Comparison of ENCODE assay signal across 10 mouse cellular contexts in the genomic region with DNA sequence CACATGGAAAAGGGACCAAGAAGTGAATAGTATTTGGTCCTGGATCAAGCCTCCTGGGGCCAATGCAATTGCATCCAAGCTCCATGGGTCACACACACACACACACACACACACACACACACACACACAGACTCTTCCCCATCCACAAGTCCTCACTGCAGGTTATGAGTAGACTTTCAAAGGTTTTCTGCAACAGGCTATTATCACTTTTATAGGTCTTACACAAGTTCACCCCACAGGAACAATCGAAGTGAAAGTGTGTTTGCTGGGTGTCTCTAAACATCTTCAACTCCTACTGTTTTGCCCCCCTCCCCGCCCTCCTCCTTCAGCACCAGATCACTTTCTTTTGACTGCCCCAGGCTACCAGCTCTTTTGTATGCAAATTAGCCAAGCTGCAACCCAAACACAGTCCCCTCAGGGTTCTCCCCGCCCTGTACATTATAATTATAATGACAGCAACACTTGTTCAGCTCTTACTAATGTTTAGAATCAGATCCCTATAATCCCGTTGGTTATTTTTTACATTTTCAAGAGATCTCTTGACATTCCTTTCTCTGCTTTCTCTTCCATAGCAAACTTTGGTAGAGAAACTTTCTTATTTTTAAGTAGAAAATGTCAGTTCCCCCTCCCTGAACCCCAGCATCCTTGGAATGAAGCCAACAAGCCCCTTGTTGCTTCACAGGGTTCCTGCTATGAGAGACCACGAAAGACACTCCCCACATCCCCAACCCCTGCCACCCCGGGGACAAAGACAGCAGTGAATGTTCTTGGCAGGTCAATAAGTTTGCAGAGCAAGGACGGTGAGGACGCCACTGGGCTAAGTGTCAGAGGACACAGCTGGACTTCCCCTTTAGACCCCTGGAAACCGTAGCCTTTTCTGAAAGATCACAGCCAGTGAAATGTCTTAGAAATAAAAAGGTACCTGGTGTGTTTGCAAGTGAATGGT. TPM values are rescaled to one million over a fixed set of nuclear protein-coding genes. Genes with fewer than 3 reads are reported as not detected.
DNase-seq lines count a peak whose midpoint lies in the region; ATAC-seq and TF ChIP-seq lines count a peak whose summit lies in the region.
"Had no signal": no experiment of that assay in that cellular context is flagged by ENCODE, and none has a peak within 500 bp of the region (broad histone marks: within the 10 kb centered on the region; RNA-seq: fewer than 3 reads in every experiment).

No protein-coding gene starts in this region.

- H3K4me1 ChIP-seq in cortical plate, adult 2 months (ENCODE audit: control insufficient read depth, insufficient read depth, low read length): no peaks in the 10 kb centered on the region
- H3K4me1 ChIP-seq in hindbrain, embryonic 16.5 days (ENCODE audit: control insufficient read depth, insufficient read depth, low read depth, low read length): peaks cover 5% of the 10 kb centered on the region; the same call in 1 of the 2 replicates

- no peak for TF ChIP-seq POLR2A in cortical plate, adult 2 months (IDR thresholded peaks at IDR 0.05; ENCODE audit: extremely low read depth, insufficient read depth, low read length)
- TF ChIP-seq POLR2A in myocyte (IDR thresholded peaks at IDR 0.05; ENCODE audit: insufficient read length, low read depth): no peak

- 3% methylated on average over 9 of the region's 9 CpGs for WGBS in hindbrain, embryonic 16.5 days

- no peaks in the 10 kb centered on the region for H3K9me3 ChIP-seq in hindbrain, embryonic 16.5 days (ENCODE audit: control insufficient read depth, low read length)

- no peak overlapping the region for H3ac ChIP-seq in myocyte (ENCODE audit: control insufficient read depth, insufficient read length)

- H3K9ac ChIP-seq in hindbrain, embryonic 16.5 days (ENCODE audit: low read depth, low read length): peak overlapping the region; percentile 36; the same call in 1 of the 2 replicates

- ATAC-seq in hindbrain, embryonic 16.5 days: no peak; the same call in 1 of the 2 replicates
- no peak for ATAC-seq in erythroid progenitor cell, adult 5-6 weeks (replicated peaks; ENCODE audit: low FRiP score, poor library complexity, severe bottlenecking)

- DNase-seq in layer of hippocampus, adult 2 months (ENCODE audit: low spot score in 2 of 2): no peak
- no peak for DNase-seq in layer of hippocampus, adult 9-11 months
- no peak for DNase-seq in yolk sac, embryonic 10.5 days (ENCODE audit: low spot score)
- DNase-seq in layer of hippocampus, adult 9-10 months (ENCODE audit: low spot score): no peak
- DNase-seq: adrenal gland, adult 8-10 months had no signal

- peak overlapping the region; percentile 6 for H3K4me3 ChIP-seq in layer of hippocampus, adult 2 months
- H3K4me3 ChIP-seq in cortical plate, adult 2 months (ENCODE audit: insufficient read depth, low read length): 0 out of 2 replicates have a peak overlapping the region, but pooled peaks have one; percentile 29
- H3K4me3 ChIP-seq in hindbrain, embryonic 16.5 days (ENCODE audit: low read length): peak overlapping the region; percentile 36
- peak overlapping the region; percentile 20 for H3K4me3 ChIP-seq in myocyte

- H3K27ac ChIP-seq in layer of hippocampus, adult 2 months: no peak overlapping the region
- no peak overlapping the region for H3K27ac ChIP-seq in cortical plate, adult 2 months (ENCODE audit: insufficient read depth, low read length)
- H3K27ac ChIP-seq in hindbrain, embryonic 16.5 days (ENCODE audit: low read depth, low read length): no peak overlapping the region

- peak overlapping the region; percentile 54 for H3K4me2 ChIP-seq in hindbrain, embryonic 16.5 days (ENCODE audit: low read length)
- H3K4me2 ChIP-seq in myocyte (ENCODE audit: low read depth): peak overlapping the region; percentile 15

- no peaks in the 10 kb centered on the region for H3K27me3 ChIP-seq in hindbrain, embryonic 16.5 days (replicated peaks; ENCODE audit: control insufficient read depth, insufficient read depth, low read length)
- no peaks in the 10 kb centered on the region for H3K27me3 ChIP-seq in myocyte (ENCODE audit: control insufficient read depth, insufficient read depth, insufficient read length)

- peaks cover 3% of the 10 kb centered on the region for H3K79me2 ChIP-seq in myocyte (ENCODE audit: control insufficient read depth, insufficient read depth)

- no peaks in the 10 kb centered on the region for H3K36me3 ChIP-seq in hindbrain, embryonic 16.5 days (ENCODE audit: control insufficient read depth, insufficient read depth, low read length)
- H3K36me3 ChIP-seq in myocyte (ENCODE audit: control insufficient read depth, insufficient read depth): no peaks in the 10 kb centered on the region

- TF ChIP-seq CTCF in layer of hippocampus, adult 2 months (conservative IDR thresholded peaks at IDR 0.05): no peak
- no peak for TF ChIP-seq CTCF in cortical plate, adult 2 months (IDR thresholded peaks at IDR 0.05; ENCODE audit: extremely low read depth, insufficient read depth, low read length)

TF ChIP-seq in myocyte, 11 proteins besides CTCF, POLR2A, EP300 and RAD21:
- TF ChIP-seq CEBPB (IDR thresholded peaks at IDR 0.05; ENCODE audit: insufficient read depth, poor library complexity, severe bottlenecking): no peak
- TF ChIP-seq MAX (IDR thresholded peaks at IDR 0.05; ENCODE audit: low read depth): no peak
- TF ChIP-seq POLR2AphosphoS2 (IDR thresholded peaks at IDR 0.05; ENCODE audit: insufficient read length, low read depth): no peak
- no peak for TF ChIP-seq USF1 (IDR thresholded peaks at IDR 0.05; ENCODE audit: low read depth)
- no peak for TF ChIP-seq TCF3 (IDR thresholded peaks at IDR 0.05; ENCODE audit: insufficient read length, low read depth)
- no peak for TF ChIP-seq MYOG (IDR thresholded peaks at IDR 0.05; ENCODE audit: control insufficient read depth in 1 of 3, insufficient read depth in 1 of 3, insufficient read length in 2 of 3, low read depth in 2 of 3)
- TF ChIP-seq TCF12 (IDR thresholded peaks at IDR 0.05; ENCODE audit: insufficient read depth, poor library complexity, severe bottlenecking): no peak
- no peak for TF ChIP-seq E2F4 (IDR thresholded peaks at IDR 0.05; ENCODE audit: insufficient read depth)
- no peak for TF ChIP-seq MYOD1 (IDR thresholded peaks at IDR 0.05; ENCODE audit: control insufficient read depth in 1 of 3, insufficient read length in 2 of 3, low read depth in 2 of 3)
- no peak for TF ChIP-seq SRF (IDR thresholded peaks at IDR 0.05; ENCODE audit: control insufficient read depth, insufficient read length, low read depth)
- no peak for TF ChIP-seq REST (IDR thresholded peaks at IDR 0.05; ENCODE audit: insufficient read depth, insufficient read length)

RNA-seq across cellular contexts. Expression of a gene that starts 0.7 kb away (rescaled TPM):
- total RNA-seq in layer of hippocampus, adult 2 months (2021): 1 to 10 TPM; 3.3 to 3.6 TPM
- polyA plus RNA-seq in cortical plate, adult 2 months (2012; rRNA removed): 4.5 and 4.9 TPM in 2 replicates
- 3.7 and 7.4 TPM in 2 replicates for polyA plus RNA-seq in hindbrain, embryonic 16.5 days (2015; fragmentation: Nextera tagmentation; extraction: Ambion mirVana)
- 15.7 TPM for polyA plus RNA-seq in myocyte (2012; fragmentation: generic; extraction: Trizol)
- total RNA-seq in erythroid progenitor cell, adult 5-6 weeks (2015; ENCODE audit: low replicate concordance): not detected in 2 replicates
- total RNA-seq in erythroid progenitor cell, adult 5-6 weeks (2017; ENCODE audit: low replicate concordance): 1.3 TPM in 1 of 2 replicates, not detected in the other
- total RNA-seq: neutrophil, adult 5-6 weeks had no signal
